Mouse (Mus musculus): Measurements from ENCODE around the gene Cxcr4. TPM values are rescaled to one million over a fixed set of nuclear protein-coding genes. Genes with fewer than 3 reads are reported as not detected.

Cxcr4 gene
- total RNA-seq, 2 experiments from 2014 or later, result 22.5 to 23.7 TPM

- DNase-seq, result no peak
- intact Hi-C loops (cut with DNase I), result no loop called here
These were observed 52.5 kb downstream of the Cxcr4 start for GRCm38 (mm10) chr1:128539555-128539954.

Other genes with a start within 250 kb of the Cxcr4 start
- gene Mcm6, start 232.6 kb downstream of the Cxcr4 start, total RNA-seq (2021), result 10 to 100 TPM; 24.0 to 26.0 TPM
- gene Dars, start 174.9 kb downstream of the Cxcr4 start, total RNA-seq (2021), result 10 to 100 TPM; 72.5 to 73.8 TPM